Mouse (Mus musculus) liver, embryonic 14.5 days (tissue): Measurements from ENCODE around the gene Slc45a2. TPM values are rescaled to one million over a fixed set of nuclear protein-coding genes. Genes with fewer than 3 reads are reported as not detected.

Experiments used
- ATAC-seq: fragments of 200-750 bp; cut with Nextera tagmentation; 2 replicates; pipeline ENCODE4 v1.8.0; 2017; ENCODE audit warnings: moderate number of reproducible peaks, mild to moderate bottlenecking, moderate library complexity; ENCODE audit not compliant: insufficient read depth
- DNase-seq, 3 experiments: peaks; one replicate each; pipeline ENCODE4 v3.0.0-alpha.2; 2012 to 2013; ENCODE audit warnings: low read depth in 3 of 3, low spot score in 3 of 3
- H3K27ac ChIP-seq: fragments of 300-500 bp; sonication (generic); 2 replicates; pipeline ENCODE4 v1.5.1; 2014; ENCODE audit warnings: moderate library complexity, mild to moderate bottlenecking, control low read depth, inconsistent platforms
- H3K27me3 ChIP-seq: fragments of 300-500 bp; sonication (generic); 2 replicates; pipeline ENCODE4 v1.6.1; 2014; ENCODE audit warnings: mild to moderate bottlenecking, low read length, moderate library complexity; ENCODE audit not compliant: control insufficient read depth, insufficient read depth
- H3K36me3 ChIP-seq: fragments of 300-500 bp; sonication (generic); replicated peaks from 2 replicates; pipeline ENCODE4 v1.6.1; 2014; ENCODE audit warnings: low read depth; ENCODE audit not compliant: control insufficient read depth, insufficient read depth
- H3K4me1 ChIP-seq, 2 experiments: fragments of 200-500 bp in 1 of 2; fragments of 300-500 bp in 1 of 2; sonication (generic) in 1 of 2; replicated peaks; 2 replicates each; pipeline ENCODE4 v1.6.1; 2012 to 2014; ENCODE audit warnings: antibody characterized with exemption in 1 of 2, inconsistent platforms in 1 of 2, low read length in 1 of 2; ENCODE audit not compliant: control insufficient read depth in 2 of 2, insufficient read depth in 2 of 2
- H3K4me2 ChIP-seq: fragments of 300-500 bp; sonication (generic); 2 replicates; pipeline ENCODE4 v1.6.1; 2014; ENCODE audit warnings: low read depth, mild to moderate bottlenecking, control low read depth, moderate library complexity
- H3K4me3 ChIP-seq, 2 experiments: fragments of 200-500 bp in 1 of 2; fragments of 300-500 bp in 1 of 2; sonication (generic) in 1 of 2; 2 replicates each; pipeline ENCODE4 v1.5.1; 2012 to 2014; ENCODE audit warnings: low read depth in 2 of 2, low read length in 2 of 2, mild to moderate bottlenecking in 2 of 2, control low read depth in 1 of 2, inconsistent platforms in 1 of 2, moderate library complexity in 1 of 2; ENCODE audit not compliant: insufficient read depth in 1 of 2
- H3K9ac ChIP-seq: fragments of 300-500 bp; sonication (generic); replicated peaks from 2 replicates; pipeline ENCODE4 v1.6.1; 2014; ENCODE audit warnings: mild to moderate bottlenecking, control low read depth, moderate library complexity
- H3K9me3 ChIP-seq: fragments of 300-500 bp; sonication (generic); 2 replicates; pipeline ENCODE4 v1.6.1; 2016; ENCODE audit warnings: low read length, mixed read lengths; ENCODE audit not compliant: control insufficient read depth
- CTCF ChIP-seq: IDR thresholded peaks from 2 replicates; pipeline ENCODE4 v1.5.1; 2016; ENCODE audit warnings: antibody characterized with exemption, low read depth, control low read depth
- EP300 ChIP-seq: IDR thresholded peaks from 2 replicates; pipeline ENCODE4 v1.6.1; 2016; ENCODE audit warnings: antibody characterized with exemption, low read depth
- WGBS: fragments of 180-500 bp; shearing (Covaris S2); extraction: QIAGEN DNeasy Blood & Tissue Kit; methylation state at CpG from one replicate; pipeline ENCODE4 v1.1.7; 2014; ENCODE audit not compliant: insufficient replicate concordance; 5-methylcytosine and 5-hydroxymethylcytosine counted together
- polyA plus RNA-seq, 2 experiments: library from polyadenylated mRNA; depleted of rRNA in 1 of 2; stranded (reverse) in 1 of 2; unstranded in 1 of 2; fragments of >200 nt; fragmentation: Nextera tagmentation in 1 of 2; extraction: Ambion mirVana in 1 of 2; gene quantifications; 2 replicates each; pipeline versions ENCODE4 v1.2.1 to v1.2.3; 2012 to 2014

Slc45a2 gene
- polyA plus RNA-seq (2012; rRNA removed), result 0.01 TPM in 2 replicates
- 0.16 TPM in 1 of 2 replicates, not detected in the other for polyA plus RNA-seq (2014; fragmentation: Nextera tagmentation; extraction: Ambion mirVana)

DNA sequence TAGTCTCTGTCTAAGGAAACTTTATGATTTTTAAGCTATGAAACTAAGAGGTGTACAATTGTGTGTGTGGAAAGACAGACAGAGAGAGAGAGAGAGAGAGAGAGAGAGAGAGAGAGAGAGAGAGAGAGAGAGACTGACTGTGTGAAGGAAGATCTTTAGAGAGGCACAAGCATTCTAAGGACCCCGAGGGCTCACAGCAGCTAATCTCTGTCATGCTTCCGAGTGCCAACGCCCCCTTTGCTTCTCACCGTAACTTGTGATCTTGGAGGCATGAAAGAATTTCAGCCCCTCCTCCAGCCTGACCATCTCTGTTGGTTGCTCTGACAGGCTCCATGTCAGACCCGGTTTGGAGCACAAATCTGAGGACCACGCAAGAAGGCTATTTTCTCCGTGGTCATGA is at the start of gene Slc45a2:
Gene Slc45a2, plus strand, starts transcription at position 301 of the 400 bp plus-strand sequence.
- Histone ChIP-seq H3K9me3 (no peaks in the 10 kb centered on the region), H3K27ac (no peak within 1 kb of the TSS), H3K4me1 (no peaks in the 10 kb centered on the region), H3K27me3 (no peaks in the 10 kb centered on the region), H3K4me3 (no peak within 1 kb of the TSS), H3K36me3 (no peaks in the 10 kb centered on the region), H3K9ac (no peak within 1 kb of the TSS), H3K4me2 (no peak within 1 kb of the TSS)
- ATAC-seq, result no peak
- no peak for TF ChIP-seq EP300
- no peak for TF ChIP-seq CTCF
- WGBS, result 73% methylated on average over 7 of the region's 7 CpGs
- DNase-seq, result no peak

DNA sequence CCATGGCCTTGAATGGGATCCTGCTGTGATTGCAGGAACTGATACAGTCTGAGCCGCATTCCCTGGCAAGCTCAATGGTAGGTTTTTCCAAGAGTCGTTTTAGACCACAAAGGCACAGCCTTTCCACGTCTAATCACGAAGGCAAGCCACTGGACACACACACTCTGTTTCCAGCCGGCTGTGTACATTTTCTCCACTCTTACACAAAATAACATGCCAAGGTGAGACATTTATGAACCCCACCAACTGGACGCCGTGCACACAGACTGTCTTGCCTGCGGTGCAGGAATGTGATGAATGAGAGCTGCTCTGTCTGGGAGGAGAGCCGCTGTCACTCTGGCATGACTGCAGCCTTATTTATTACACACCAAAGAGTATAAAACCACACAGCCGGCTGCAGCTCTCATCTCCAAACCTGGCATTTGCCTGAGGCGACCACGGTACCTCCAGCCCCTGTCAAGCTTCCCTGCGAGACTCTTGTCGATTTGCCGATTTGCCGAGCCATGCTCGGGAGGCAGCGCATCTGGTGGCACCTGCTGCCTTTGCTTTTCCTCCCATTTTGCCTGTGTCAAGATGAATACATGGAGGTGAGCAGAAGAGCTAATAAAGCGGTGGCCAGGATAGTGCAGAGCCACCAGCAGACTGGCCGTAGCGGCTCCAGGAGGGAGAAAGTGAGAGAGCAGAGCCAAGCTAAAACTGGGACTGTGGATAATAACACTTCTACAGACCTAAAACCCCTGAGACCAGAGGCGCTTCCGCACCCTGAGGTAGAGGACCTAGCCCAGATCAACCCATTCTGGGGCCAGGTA is 48.4 kb upstream of the Slc45a2 start, which contains the start of gene C1qtnf3:
Gene C1qtnf3, plus strand, starts transcription at position 382 of the 809 bp plus-strand sequence.
- DNase-seq, result no peak
- Histone ChIP-seq H3K4me2 (no peak within 1 kb of the TSS), H3K9me3 (no peaks in the 10 kb centered on the region), H3K4me3 (no peak within 1 kb of the TSS), H3K27ac (no peak within 1 kb of the TSS), H3K36me3 (no peaks in the 10 kb centered on the region), H3K9ac (no peak within 1 kb of the TSS), H3K4me1 (peaks cover 0 to 4% of the 10 kb centered on the region in 2 experiments; a peak in 1 of 4 replicates), H3K27me3 (no peaks in the 10 kb centered on the region)
- ATAC-seq, result no peak
- WGBS, result 71% methylated on average over 23 of the region's 23 CpGs
- TF ChIP-seq CTCF, result no peak
- no peak for TF ChIP-seq EP300

DNA sequence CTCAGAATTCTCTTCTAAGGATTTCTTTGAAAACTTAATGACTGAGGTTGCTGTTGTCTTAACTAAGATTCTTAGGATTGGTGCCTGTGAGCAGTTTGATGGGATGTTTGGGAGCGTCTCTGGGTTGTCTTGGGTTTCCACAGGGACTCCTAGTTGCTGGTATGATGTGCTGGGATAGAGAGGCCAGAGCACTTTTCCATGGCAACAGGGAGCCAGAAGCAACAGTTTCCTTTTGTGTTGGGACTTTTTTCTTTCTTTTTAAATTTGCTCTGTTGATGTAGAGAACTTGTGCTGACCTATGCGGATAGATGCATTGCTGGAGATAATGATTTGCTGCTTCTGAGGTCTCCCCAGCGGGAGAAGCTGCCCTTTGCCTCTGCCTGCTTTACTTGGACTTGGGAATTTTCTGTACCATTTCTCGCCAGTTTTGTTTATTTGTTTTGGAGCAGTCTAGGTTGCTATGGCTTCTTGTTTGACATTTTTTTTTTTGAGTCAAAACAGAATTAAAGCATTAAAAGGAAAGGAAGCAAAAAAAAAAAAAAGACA is 47.7 kb upstream of the Slc45a2 start:
- no peak overlapping the region for H3K4me3 ChIP-seq
- 51% methylated on average over 4 of the region's 4 CpGs for WGBS
- no peak for DNase-seq
- H3K27ac ChIP-seq, result no peak overlapping the region
- no peak overlapping the region for H3K4me2 ChIP-seq
- TF ChIP-seq EP300, result no peak
- no peak for TF ChIP-seq CTCF
- no peak for ATAC-seq
- H3K27me3 ChIP-seq, result no peaks in the 10 kb centered on the region
- H3K9me3 ChIP-seq, result no peaks in the 10 kb centered on the region
- H3K36me3 ChIP-seq, result no peaks in the 10 kb centered on the region
- H3K4me1 ChIP-seq, result peaks cover 0 to 2% of the 10 kb centered on the region in 2 experiments; a peak in 2 of 4 replicates
- H3K9ac ChIP-seq, result no peak overlapping the region

DNA sequence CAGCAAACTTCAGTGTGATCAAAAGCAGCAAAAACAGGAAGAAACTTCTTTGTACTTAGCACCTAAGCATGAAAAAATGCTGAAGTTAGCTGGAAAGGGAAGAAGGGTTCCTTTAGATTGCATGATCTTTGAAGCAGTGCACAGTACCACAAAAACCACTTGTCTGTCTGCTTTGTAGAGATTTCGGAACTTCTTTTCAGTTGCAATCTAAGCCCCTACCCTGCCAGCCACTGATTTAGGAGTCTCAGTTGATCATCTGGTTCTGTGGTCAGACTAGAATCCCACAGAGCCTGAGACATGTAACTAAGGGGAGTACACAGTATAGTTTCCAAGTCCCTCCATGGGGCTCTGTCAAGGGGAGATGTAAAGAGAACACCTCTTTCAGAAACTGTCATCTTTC is 47.1 kb upstream of the Slc45a2 start:
- H3K36me3 ChIP-seq, result no peaks in the 10 kb centered on the region
- WGBS, result 19% methylated on average over 1 of the region's 1 CpGs
- DNase-seq (no peak), ATAC-seq (no peak)
- no peaks in the 10 kb centered on the region for H3K27me3 ChIP-seq
- no peak for TF ChIP-seq EP300
- TF ChIP-seq CTCF, result no peak
- H3K9ac ChIP-seq, result no peak overlapping the region
- no peak overlapping the region for H3K4me2 ChIP-seq
- H3K4me3 ChIP-seq, result no peak overlapping the region
- no peaks in the 10 kb centered on the region for H3K9me3 ChIP-seq
- peaks cover 0 to 8% of the 10 kb centered on the region in 2 experiments; a peak in 2 of 4 replicates for H3K4me1 ChIP-seq
- H3K27ac ChIP-seq, result no peak overlapping the region

DNA sequence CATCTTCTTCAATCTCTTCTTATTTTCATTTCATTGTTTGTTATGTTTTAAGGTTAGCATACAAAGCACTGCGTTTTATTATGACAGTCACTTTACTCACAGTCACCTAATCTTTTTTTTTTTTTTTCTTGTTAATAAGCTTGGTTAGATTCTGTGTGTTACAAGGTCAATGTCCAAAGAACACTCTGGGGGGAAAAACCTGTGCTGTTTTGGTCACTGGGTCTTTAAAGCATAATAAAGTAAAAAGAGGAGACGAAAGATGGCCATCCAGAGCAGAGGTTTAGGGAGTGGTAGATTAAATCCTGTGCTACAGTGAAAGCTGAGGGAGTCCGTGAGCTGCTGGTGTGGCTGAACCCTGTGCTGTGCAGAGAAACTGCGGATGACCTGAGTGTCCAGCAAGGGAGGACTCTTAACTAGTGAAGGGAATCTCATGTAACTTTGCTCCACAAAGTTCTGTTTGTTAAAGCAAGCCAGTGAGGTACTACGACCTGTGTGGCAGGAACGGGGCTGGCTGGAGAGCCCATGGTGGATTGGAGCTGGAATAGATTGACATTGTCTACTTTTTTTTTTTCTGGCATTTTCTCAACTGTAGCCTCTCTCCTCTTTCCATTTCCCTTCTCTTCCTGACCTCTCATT is 46.0 kb upstream of the Slc45a2 start:
- no peak for ATAC-seq
- no peak overlapping the region for H3K27ac ChIP-seq
- WGBS, result 60% methylated on average over 6 of the region's 6 CpGs
- TF ChIP-seq EP300, result no peak
- TF ChIP-seq CTCF, result no peak
- no peaks in the 10 kb centered on the region for H3K36me3 ChIP-seq
- H3K4me1 ChIP-seq, result peaks cover 0 to 12% of the 10 kb centered on the region in 2 experiments; a peak in 2 of 4 replicates
- no peaks in the 10 kb centered on the region for H3K27me3 ChIP-seq
- no peak for DNase-seq
- no peak overlapping the region for H3K9ac ChIP-seq
- H3K9me3 ChIP-seq, result no peaks in the 10 kb centered on the region
- no peak overlapping the region; the same call in 1 of the 2 replicates for H3K4me2 ChIP-seq
- H3K4me3 ChIP-seq, result no peak overlapping the region
